Mouse (Mus musculus): ENCODE results near the gene Extl1. TPM values are rescaled to one million over a fixed set of nuclear protein-coding genes. Genes with fewer than 3 reads are reported as not detected.

Extl1 gene
- polyA plus RNA-seq, 1 experiment from 2014 or later, result 2.1 TPM

- ATAC-seq (ENCODE audit: low FRiP score, low TSS enrichment) (no peak), DNase-seq (ENCODE audit: low spot score) (no peak)
- Histone ChIP-seq H3K27ac (replicated peaks) (no peak overlapping the region), H3K4me1 (replicated peaks; ENCODE audit: control insufficient read depth, insufficient read depth) (no peaks in the 10 kb centered on the region), H3K36me3 (ENCODE audit: control insufficient read depth, insufficient read depth, low read length) (peaks cover 13% of the 10 kb centered on the region), H3K9ac (ENCODE audit: low read length) (no peak overlapping the region), H3K27me3 (ENCODE audit: control insufficient read depth, insufficient read depth, low read length) (no peaks in the 10 kb centered on the region), H3K9me3 (ENCODE audit: control insufficient read depth, low read length) (no peaks in the 10 kb centered on the region), H3K4me2 (replicated peaks; ENCODE audit: low read depth) (no peak overlapping the region), H3K4me3 (ENCODE audit: low read depth, low read length) (no peak overlapping the region)
- 52% methylated on average over 7 of the region's 7 CpGs for WGBS
- TF ChIP-seq EP300 (optimal IDR thresholded peaks at IDR 0.05), result no peak
- TF ChIP-seq CTCF (IDR thresholded peaks at IDR 0.05; ENCODE audit: low read depth), result no peak
Measured at GRCm38 (mm10) chr4:134417111-134417510, 33.5 kb upstream of the Extl1 start.

- 75% methylated on average over 15 of the region's 15 CpGs for WGBS
Measured at GRCm38 (mm10) chr4:134416602-134417001, 33.0 kb upstream of the Extl1 start.

GRCm38 (mm10) chr4:134416177-134416576, 32.5 kb upstream of the Extl1 start:
- TF ChIP-seq EP300 (optimal IDR thresholded peaks at IDR 0.05), result no peak
- TF ChIP-seq CTCF (IDR thresholded peaks at IDR 0.05; ENCODE audit: low read depth), result no peak
- no peaks in the 10 kb centered on the region for H3K27me3 ChIP-seq (ENCODE audit: control insufficient read depth, insufficient read depth, low read length)
- H3K9ac ChIP-seq (ENCODE audit: low read length), result no peak overlapping the region
- ATAC-seq (ENCODE audit: low FRiP score, low TSS enrichment), result no peak
- H3K27ac ChIP-seq (replicated peaks), result no peak overlapping the region
- no peak overlapping the region for H3K4me2 ChIP-seq (replicated peaks; ENCODE audit: low read depth)
- WGBS, result 77% methylated on average over 17 of the region's 17 CpGs
- H3K4me1 ChIP-seq (replicated peaks; ENCODE audit: control insufficient read depth, insufficient read depth), result no peaks in the 10 kb centered on the region
- H3K9me3 ChIP-seq (ENCODE audit: control insufficient read depth, low read length), result no peaks in the 10 kb centered on the region
- no peak overlapping the region for H3K4me3 ChIP-seq (ENCODE audit: low read depth, low read length)
- peaks cover 13% of the 10 kb centered on the region for H3K36me3 ChIP-seq (ENCODE audit: control insufficient read depth, insufficient read depth, low read length)
- DNase-seq (ENCODE audit: low spot score), result no peak

More at GRCm38 (mm10) chr4:134416602-134417001, 33.0 kb upstream of the Extl1 start:
- H3K9ac ChIP-seq (ENCODE audit: low read length), result no peak overlapping the region
- peaks cover 13% of the 10 kb centered on the region for H3K36me3 ChIP-seq (ENCODE audit: control insufficient read depth, insufficient read depth, low read length)
- H3K27me3 ChIP-seq (ENCODE audit: control insufficient read depth, insufficient read depth, low read length), result no peaks in the 10 kb centered on the region
- ATAC-seq (ENCODE audit: low FRiP score, low TSS enrichment) (no peak), DNase-seq (ENCODE audit: low spot score) (no peak)
- H3K4me3 ChIP-seq (ENCODE audit: low read depth, low read length), result no peak overlapping the region
- H3K4me2 ChIP-seq (replicated peaks; ENCODE audit: low read depth), result no peak overlapping the region
- no peaks in the 10 kb centered on the region for H3K4me1 ChIP-seq (replicated peaks; ENCODE audit: control insufficient read depth, insufficient read depth)
- no peak overlapping the region for H3K27ac ChIP-seq (replicated peaks)
- no peak for TF ChIP-seq EP300 (optimal IDR thresholded peaks at IDR 0.05)
- no peak for TF ChIP-seq CTCF (IDR thresholded peaks at IDR 0.05; ENCODE audit: low read depth)
- H3K9me3 ChIP-seq (ENCODE audit: control insufficient read depth, low read length), result no peaks in the 10 kb centered on the region

GRCm38 (mm10) chr4:134409286-134409685, 25.6 kb upstream of the Extl1 start:
- Histone ChIP-seq H3K9me3 (ENCODE audit: control insufficient read depth, low read length) (no peaks in the 10 kb centered on the region), H3K27ac (replicated peaks) (no peak overlapping the region), H3K27me3 (ENCODE audit: control insufficient read depth, insufficient read depth, low read length) (no peaks in the 10 kb centered on the region), H3K36me3 (ENCODE audit: control insufficient read depth, insufficient read depth, low read length) (peaks cover 4% of the 10 kb centered on the region), H3K9ac (ENCODE audit: low read length) (no peak overlapping the region), H3K4me1 (replicated peaks; ENCODE audit: control insufficient read depth, insufficient read depth) (no peaks in the 10 kb centered on the region), H3K4me2 (replicated peaks; ENCODE audit: low read depth) (no peak overlapping the region), H3K4me3 (ENCODE audit: low read depth, low read length) (no peak overlapping the region)
- DNase-seq (ENCODE audit: low spot score) (no peak), ATAC-seq (ENCODE audit: low FRiP score, low TSS enrichment) (no peak)
- TF ChIP-seq EP300 (optimal IDR thresholded peaks at IDR 0.05) (no peak), CTCF (IDR thresholded peaks at IDR 0.05; ENCODE audit: low read depth) (peak; percentile 59)
- 72% methylated on average over 5 of the region's 5 CpGs for WGBS

GRCm38 (mm10) chr4:134403721-134404120, 20.1 kb upstream of the Extl1 start:
- DNase-seq (ENCODE audit: low spot score), result no peak
- Histone ChIP-seq H3K4me3 (ENCODE audit: low read depth, low read length) (no peak overlapping the region), H3K9me3 (ENCODE audit: control insufficient read depth, low read length) (no peaks in the 10 kb centered on the region), H3K36me3 (ENCODE audit: control insufficient read depth, insufficient read depth, low read length) (no peaks in the 10 kb centered on the region; the same call in 1 of the 2 replicates), H3K9ac (ENCODE audit: low read length) (no peak overlapping the region), H3K27ac (replicated peaks) (no peak overlapping the region), H3K4me2 (replicated peaks; ENCODE audit: low read depth) (no peak overlapping the region), H3K27me3 (ENCODE audit: control insufficient read depth, insufficient read depth, low read length) (no peaks in the 10 kb centered on the region), H3K4me1 (replicated peaks; ENCODE audit: control insufficient read depth, insufficient read depth) (peaks cover 3% of the 10 kb centered on the region; the same call in 1 of the 2 replicates)
- ATAC-seq (ENCODE audit: low FRiP score, low TSS enrichment), result no peak
- TF ChIP-seq EP300 (optimal IDR thresholded peaks at IDR 0.05), result no peak
- TF ChIP-seq CTCF (IDR thresholded peaks at IDR 0.05; ENCODE audit: low read depth), result 0 out of 2 replicates have a peak, but pooled peaks have one; percentile 4
- 59% methylated on average over 7 of the region's 7 CpGs for WGBS

- ATAC-seq (ENCODE audit: low FRiP score, low TSS enrichment) (peak; percentile 30; the same call in 1 of the 2 replicates), DNase-seq (ENCODE audit: low spot score) (peak; percentile 31)
- WGBS, result 47% methylated on average over 16 of the region's 16 CpGs
- H3K27me3 ChIP-seq (ENCODE audit: control insufficient read depth, insufficient read depth, low read length), result no peaks in the 10 kb centered on the region
- H3K9me3 ChIP-seq (ENCODE audit: control insufficient read depth, low read length), result no peaks in the 10 kb centered on the region
- peaks cover 3% of the 10 kb centered on the region; the same call in 1 of the 2 replicates for H3K4me1 ChIP-seq (replicated peaks; ENCODE audit: control insufficient read depth, insufficient read depth)
- no peaks in the 10 kb centered on the region; the same call in 1 of the 2 replicates for H3K36me3 ChIP-seq (ENCODE audit: control insufficient read depth, insufficient read depth, low read length)
- TF ChIP-seq EP300 (optimal IDR thresholded peaks at IDR 0.05) (no peak), CTCF (IDR thresholded peaks at IDR 0.05; ENCODE audit: low read depth) (no peak)
- H3K4me3 ChIP-seq (ENCODE audit: low read depth, low read length), result no peak overlapping the region
- H3K27ac ChIP-seq (replicated peaks), result no peak overlapping the region
- H3K9ac ChIP-seq (ENCODE audit: low read length), result no peak overlapping the region
- H3K4me2 ChIP-seq (replicated peaks; ENCODE audit: low read depth), result peak overlapping the region; percentile 17; the same call in 1 of the 2 replicates
Measured at GRCm38 (mm10) chr4:134402571-134403262, 19.1 kb upstream of the Extl1 start.
